Mouse (Mus musculus): ENCODE results near the gene Ppara.

Ppara gene

GRCm38 (mm10) chr15:85788633-85789032 lies 53.9 kb downstream of the Ppara start:
- DNase-seq (ENCODE audit: extremely low read depth, insufficient read length, low spot score): no peak

DNA sequence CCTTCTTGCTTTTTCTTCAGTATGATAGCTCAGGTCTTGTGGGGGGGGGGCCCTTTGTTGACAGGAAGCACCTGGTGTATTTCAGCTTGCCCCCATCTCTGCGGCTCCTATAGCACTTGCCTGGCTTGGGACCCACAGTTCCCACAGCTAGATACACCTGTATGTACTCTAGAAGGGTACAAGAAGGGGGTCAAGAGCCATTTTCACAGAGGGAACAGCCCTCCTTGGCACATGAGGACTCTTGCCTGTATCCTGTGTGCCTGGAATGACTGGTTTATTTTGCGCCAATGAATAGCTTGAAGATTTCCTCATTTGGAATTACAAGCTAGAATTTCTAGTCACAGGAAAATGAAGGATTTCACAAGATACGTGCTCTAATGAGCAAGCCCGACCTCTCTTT lies 56.7 kb downstream of the Ppara start:
- DNase-seq (ENCODE audit: extremely low read depth, insufficient read length, low spot score): no peak

GRCm38 (mm10) chr15:85792819-85793218 lies 58.0 kb downstream of the Ppara start:
- DNase-seq (ENCODE audit: extremely low read depth, insufficient read length, low spot score): no peak

- no peak for DNase-seq (ENCODE audit: extremely low read depth, insufficient read length, low spot score)
Observed at GRCm38 (mm10) chr15:85795516-85795915, 60.7 kb downstream of the Ppara start.

GRCm38 (mm10) chr15:85798676-85799075 lies 63.9 kb downstream of the Ppara start:
- no peak for DNase-seq (ENCODE audit: extremely low read depth, insufficient read length, low spot score)

GRCm38 (mm10) chr15:85802931-85803330 lies 68.1 kb downstream of the Ppara start:
- no peak for DNase-seq (ENCODE audit: extremely low read depth, insufficient read length, low spot score)

DNA sequence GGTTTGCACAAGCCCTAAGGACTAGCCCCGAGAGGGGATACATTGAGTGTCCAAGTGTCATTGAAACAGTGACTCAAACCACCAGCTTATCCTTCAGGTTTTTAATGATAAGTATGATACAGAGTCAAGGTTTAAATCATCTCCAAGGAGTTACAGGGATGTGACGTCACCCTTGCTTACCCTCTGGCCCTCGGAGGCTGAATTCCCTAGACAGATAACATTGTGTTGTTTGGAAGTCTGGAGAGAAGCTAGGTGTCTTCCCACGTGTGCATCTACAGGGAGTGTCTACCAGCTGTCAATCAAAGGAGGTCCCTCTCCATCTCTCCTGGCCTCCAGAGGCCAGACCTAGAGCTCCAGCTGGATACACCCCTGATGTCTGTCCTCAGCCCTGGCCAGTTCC lies 72.1 kb downstream of the Ppara start:
- DNase-seq (ENCODE audit: extremely low read depth, insufficient read length, low spot score): no peak

GRCm38 (mm10) chr15:85807404-85807803 lies 72.6 kb downstream of the Ppara start:
- DNase-seq (ENCODE audit: extremely low read depth, insufficient read length, low spot score): no peak

GRCm38 (mm10) chr15:85808031-85808430 lies 73.2 kb downstream of the Ppara start:
- DNase-seq (ENCODE audit: extremely low read depth, insufficient read length, low spot score): no peak

GRCm38 (mm10) chr15:85808434-85808833 lies 73.7 kb downstream of the Ppara start:
- no peak for DNase-seq (ENCODE audit: extremely low read depth, insufficient read length, low spot score)

DNA sequence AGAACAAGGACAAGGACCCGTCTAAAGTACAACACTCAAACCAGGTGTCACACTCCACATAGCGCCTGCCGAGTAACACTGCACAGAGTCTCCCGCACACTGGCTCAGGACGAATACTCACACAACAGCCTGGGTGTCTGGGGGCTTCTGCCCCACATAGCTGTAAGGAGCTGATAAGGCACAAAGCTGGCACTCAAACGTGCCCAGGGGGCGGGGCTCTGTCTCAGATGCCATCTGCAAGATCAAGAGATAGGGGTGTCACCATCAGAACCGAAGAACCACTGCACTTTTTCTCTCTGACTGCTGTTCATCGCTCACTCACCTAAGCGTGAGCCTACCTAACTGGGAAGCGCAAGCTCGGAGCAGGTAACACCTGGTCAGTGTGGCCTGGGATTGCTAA lies 74.3 kb downstream of the Ppara start:
- DNase-seq (ENCODE audit: extremely low read depth, insufficient read length, low spot score): no peak

DNA sequence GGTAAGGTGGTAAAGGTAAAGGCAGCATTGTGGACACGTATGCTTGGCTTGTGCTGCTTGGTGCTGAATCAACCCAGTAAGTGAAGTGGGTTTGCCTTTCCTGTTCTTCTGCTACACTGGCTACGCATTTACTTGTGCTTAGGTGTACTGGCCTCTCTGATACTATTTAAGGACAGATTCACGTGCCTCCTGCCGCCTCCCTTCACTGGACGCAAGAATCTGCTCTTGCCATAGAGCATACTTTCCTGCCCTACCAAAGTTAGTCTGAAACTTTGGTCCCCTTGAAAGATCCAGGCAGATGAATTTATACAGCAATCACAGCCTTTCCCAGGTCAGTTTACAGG lies 75.7 kb downstream of the Ppara start:
- no peak for DNase-seq (ENCODE audit: extremely low read depth, insufficient read length, low spot score)

DNA sequence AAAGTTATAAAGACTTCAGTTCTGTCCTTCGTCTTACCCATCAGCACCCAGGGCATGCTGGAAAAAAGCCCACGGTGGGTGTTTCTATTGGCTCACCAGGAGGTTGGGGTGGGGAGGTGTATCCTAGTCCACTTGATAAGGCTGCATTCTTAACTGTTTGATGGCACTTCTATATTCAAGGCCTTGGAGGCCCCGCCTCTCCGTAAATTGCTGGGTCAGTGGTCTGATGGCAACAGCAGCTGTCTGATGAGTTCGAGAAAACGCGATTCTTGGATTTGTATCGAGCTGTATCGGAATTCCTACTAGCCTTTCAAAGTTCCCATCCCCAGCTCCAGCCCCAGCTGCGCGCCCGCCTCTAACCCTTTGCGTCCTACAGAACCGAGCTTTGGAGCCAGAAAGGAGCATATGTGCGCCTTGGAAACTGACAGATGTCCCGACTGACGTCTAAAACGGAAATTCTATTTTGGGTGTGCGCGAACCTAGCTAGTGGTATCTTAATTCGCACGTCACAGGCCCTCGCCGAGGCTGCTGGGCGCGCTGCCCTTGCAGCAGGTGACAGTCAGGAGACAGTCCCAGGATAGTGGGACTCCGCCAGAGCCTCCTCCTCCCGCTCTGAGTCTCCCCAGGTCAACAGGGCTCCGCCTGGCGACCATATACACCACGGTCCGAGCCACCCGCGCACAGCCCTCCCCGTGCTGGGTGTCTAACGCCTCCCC lies 76.2 kb downstream of the Ppara start:
- no peak for DNase-seq (ENCODE audit: extremely low read depth, insufficient read length, low spot score)

- peak; percentile 93 for DNase-seq (ENCODE audit: extremely low read depth, insufficient read length, low spot score)
Observed at GRCm38 (mm10) chr15:85811535-85812277, 76.9 kb downstream of the Ppara start, which contains the start of gene Cdpf1. TSS of gene Cdpf1 (minus strand) at chr15:85811697.

DNA sequence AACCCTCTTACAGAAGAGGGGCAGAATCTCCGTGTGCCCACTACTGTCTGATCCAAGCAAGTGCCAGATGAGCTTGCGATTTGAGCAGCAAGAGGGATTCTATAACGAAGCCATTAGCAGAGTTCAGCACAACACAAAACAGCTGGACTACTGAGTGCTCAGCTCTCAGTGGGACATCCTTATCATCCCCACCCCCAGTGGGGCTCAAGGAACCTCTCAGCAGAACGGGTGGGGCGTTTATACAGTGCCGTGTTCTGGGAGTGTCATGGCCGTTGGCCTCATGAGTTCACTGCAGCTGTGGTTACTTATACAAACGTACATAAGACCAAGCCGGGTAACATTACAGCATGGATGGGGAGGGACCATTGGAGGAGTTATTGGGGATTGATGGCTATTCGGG lies 78.6 kb downstream of the Ppara start:
- no peak for DNase-seq (ENCODE audit: extremely low read depth, insufficient read length, low spot score)

- DNase-seq (ENCODE audit: extremely low read depth, insufficient read length, low spot score): no peak
Observed at GRCm38 (mm10) chr15:85821203-85822010, 86.6 kb downstream of the Ppara start, which contains the start of gene Pkdrej. TSS of gene Pkdrej (minus strand) at chr15:85821734.

DNA sequence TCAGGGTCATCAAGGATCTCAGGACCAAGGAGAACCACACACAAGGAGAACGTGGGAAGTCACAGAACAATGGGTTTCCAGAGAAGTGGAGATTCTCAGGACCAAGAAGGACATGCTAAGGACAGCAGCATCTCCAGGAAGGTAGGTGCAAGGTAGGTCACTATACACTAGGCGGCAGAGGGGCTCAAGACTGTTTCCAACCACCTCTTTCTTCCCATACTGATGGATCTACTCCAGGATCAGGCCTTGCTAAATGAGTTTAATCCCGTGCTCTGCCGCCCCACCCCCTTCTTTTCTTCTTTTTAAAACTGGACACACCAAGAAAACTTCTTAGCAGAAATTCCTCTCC lies 87.2 kb downstream of the Ppara start:
- no peak for DNase-seq (ENCODE audit: extremely low read depth, insufficient read length, low spot score)

DNA sequence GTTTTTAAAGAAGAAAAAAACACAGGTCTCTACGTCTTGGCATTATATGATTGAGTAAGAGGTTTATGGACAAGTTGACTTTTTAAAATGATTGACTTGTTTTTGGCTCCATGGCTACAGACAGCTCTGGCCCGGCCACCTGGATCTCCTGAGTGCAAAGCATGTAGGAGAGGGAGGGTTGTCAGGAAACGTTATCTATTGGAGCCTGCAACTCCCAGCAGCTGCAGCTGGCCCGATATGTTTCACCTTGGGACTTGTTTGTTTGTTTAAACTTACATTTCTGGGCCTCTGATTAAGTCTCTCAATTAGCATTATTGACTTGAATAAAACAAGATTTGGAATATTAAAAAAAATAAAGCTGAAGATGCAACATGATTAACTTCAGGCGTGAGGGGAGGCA lies 91.9 kb downstream of the Ppara start:
- no peak for DNase-seq (ENCODE audit: extremely low read depth, insufficient read length, low spot score)

DNA sequence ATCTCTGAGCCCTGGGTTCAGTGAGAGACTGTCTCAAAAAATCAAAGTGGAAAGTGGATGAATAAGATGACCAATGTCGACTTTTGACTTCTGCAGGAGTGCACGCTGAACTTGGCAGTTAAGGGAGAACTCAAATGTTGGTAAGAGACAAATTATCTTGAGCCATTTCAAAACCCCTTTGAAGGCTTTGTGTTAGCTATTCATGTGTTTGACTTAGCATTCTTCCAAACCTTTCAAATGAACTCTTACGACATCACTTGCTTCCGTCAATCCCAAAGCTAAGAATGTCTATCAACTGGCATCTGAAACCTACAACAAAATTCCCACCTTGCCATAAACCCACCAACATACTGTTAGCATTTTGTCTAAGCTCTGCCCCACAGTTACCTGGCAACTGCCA lies 93.3 kb downstream of the Ppara start:
- DNase-seq (ENCODE audit: extremely low read depth, insufficient read length, low spot score): no peak

DNA sequence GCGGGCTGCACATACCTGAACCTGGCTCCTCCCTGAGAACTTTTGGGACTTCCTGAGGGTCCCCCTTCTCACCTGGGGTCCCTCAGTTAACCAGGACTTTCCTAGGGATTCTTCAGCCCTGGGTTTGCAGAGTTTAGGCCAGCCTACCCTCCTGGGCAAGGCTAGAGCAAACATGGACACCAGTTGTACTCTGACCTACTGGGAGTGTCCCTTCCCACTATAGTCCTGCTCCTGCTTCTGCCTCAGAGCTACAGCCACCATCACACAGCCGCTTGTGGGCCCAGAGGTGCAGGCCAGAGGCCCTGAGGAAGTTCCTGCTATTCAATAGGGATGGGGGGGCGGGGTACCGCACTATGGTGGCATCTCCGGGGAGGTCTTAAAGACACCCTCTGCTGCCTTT lies 94.7 kb downstream of the Ppara start:
- DNase-seq (ENCODE audit: extremely low read depth, insufficient read length, low spot score): no peak

- peak; percentile 51 for DNase-seq (ENCODE audit: extremely low read depth, insufficient read length, low spot score)
Observed at GRCm38 (mm10) chr15:85831954-85832590, 97.3 kb downstream of the Ppara start, which contains the start of gene Ttc38. TSS of gene Ttc38 (plus strand) at chr15:85832306.
